Mouse (Mus musculus) left cerebral cortex, adult 2 months (tissue): ENCODE results near the gene D1Ertd622e. TPM values are rescaled to one million over a fixed set of nuclear protein-coding genes. Genes with fewer than 3 reads are reported as not detected.

Source experiments
- DNase-seq, 2 experiments: peaks; one replicate each; pipeline ENCODE4 v3.0.0; 2021 to 2022; ENCODE audit warnings: low spot score in 2 of 2, mixed read lengths in 1 of 2; ENCODE audit errors: extremely low spot score in 1 of 2
- H3K27ac ChIP-seq: fragments of 200-600 bp; 2 replicates; pipeline ENCODE4 v1.8.1; 2022
- H3K4me3 ChIP-seq: fragments of 200-600 bp; 2 replicates; pipeline ENCODE4 v1.8.1; 2022
- CTCF ChIP-seq: fragments of 200-600 bp; IDR thresholded peaks from 2 replicates; pipeline ENCODE4 v1.8.1; 2022; ENCODE audit warnings: antibody characterized with exemption, mild to moderate bottlenecking, moderate library complexity
- intact Hi-C: fragments of 180-260 bp; cut with DNase I; formaldehyde crosslinking; loops from one replicate; pipeline ENCODE4 v1.15.1; 2025
- total RNA-seq, 2 experiments: library from RNA; stranded (reverse); gene quantifications; 2 replicates each; pipeline ENCODE4 v1.2.3; 2021

The D1Ertd622e gene
- total RNA-seq, 2 experiments from 2014 or later = 70.4 to 84.7 TPM

GRCm38 (mm10) chr1:97577062-97578024, 84.5 kb downstream of the D1Ertd622e start:
- intact Hi-C loops = no loop called here
- Histone ChIP-seq H3K4me3 (no peak overlapping the region), H3K27ac (no peak overlapping the region)
- DNase-seq = no peak
- no peak for TF ChIP-seq CTCF

- intact Hi-C loops = no loop called here
- Histone ChIP-seq H3K27ac (no peak overlapping the region), H3K4me3 (no peak overlapping the region)
- no peak for DNase-seq
- TF ChIP-seq CTCF = no peak
These were observed 85.3 kb downstream of the D1Ertd622e start for GRCm38 (mm10) chr1:97576576-97576975.

GRCm38 (mm10) chr1:97570814-97571213, 91.1 kb downstream of the D1Ertd622e start:
- intact Hi-C loops = no loop called here
- TF ChIP-seq CTCF = no peak
- DNase-seq = no peak
- Histone ChIP-seq H3K27ac (no peak overlapping the region), H3K4me3 (no peak overlapping the region)

DNA sequence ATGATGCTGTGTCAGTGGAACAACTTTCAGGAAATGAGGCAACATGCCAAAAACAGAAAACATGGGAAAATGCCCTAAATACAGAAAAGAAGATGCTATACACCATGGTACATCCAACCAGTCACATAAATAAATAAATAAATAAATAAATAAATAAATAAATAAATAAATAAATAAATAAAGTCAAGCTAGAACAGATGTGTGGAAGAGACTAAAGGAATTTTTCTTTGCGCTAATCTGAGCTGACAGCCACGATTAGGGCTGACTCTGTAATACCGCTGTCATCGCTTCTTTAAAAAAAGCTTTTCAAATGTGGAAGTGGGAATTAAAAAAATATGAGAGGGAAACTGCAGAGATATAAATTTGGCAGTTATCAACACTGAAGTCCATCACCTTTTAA, 93.9 kb downstream of the D1Ertd622e start:
- no peak for DNase-seq
- no peak overlapping the region for H3K4me3 ChIP-seq
- intact Hi-C loops = no loop called here
- H3K27ac ChIP-seq = no peak overlapping the region
- TF ChIP-seq CTCF = no peak

GRCm38 (mm10) chr1:97564641-97565040, 97.2 kb downstream of the D1Ertd622e start:
- TF ChIP-seq CTCF = no peak
- DNase-seq = no peak
- no peak overlapping the region for H3K27ac ChIP-seq
- intact Hi-C loops = no loop called here
- no peak overlapping the region for H3K4me3 ChIP-seq

GRCm38 (mm10) chr1:97562867-97563266, 99.0 kb downstream of the D1Ertd622e start:
- TF ChIP-seq CTCF = no peak
- H3K4me3 ChIP-seq = no peak overlapping the region
- H3K27ac ChIP-seq = no peak overlapping the region
- no peak for DNase-seq
- intact Hi-C loops = no loop called here

Other genes starting within 250 kb of the D1Ertd622e start
- 10 to 100 TPM in 1 of 2 experiments, 1 to 10 TPM in 1; 8.8 to 10.5 TPM for gene Gin1, start 108.1 kb upstream of the D1Ertd622e start, total RNA-seq
- 10 to 100 TPM; 27.2 to 30.5 TPM for gene Ppip5k2, start 108.3 kb upstream of the D1Ertd622e start, total RNA-seq